30 mouse cellular contexts compared by ENCODE assay signal in the genomic region with DNA sequence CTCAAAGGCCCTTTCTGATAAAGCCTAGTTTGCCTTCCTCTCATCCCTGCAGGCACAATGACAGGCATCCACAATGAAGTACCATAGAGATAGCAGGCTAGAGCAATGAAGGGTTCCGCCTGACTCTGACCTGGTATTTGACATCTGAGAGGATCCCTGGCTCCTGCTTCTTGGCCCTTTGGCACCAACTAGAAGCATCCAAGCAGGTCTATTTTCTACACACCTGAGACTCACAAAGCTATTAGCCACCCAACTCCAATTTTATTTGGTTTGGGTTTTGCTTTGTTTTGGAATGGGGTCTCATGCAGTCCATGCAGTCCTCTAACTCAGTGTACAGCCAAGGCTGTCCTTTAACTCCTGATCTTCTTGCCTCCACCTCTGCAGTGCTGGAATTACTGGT.
"Had no signal": no experiment of that assay in that cellular context is flagged by ENCODE, and none has a peak within 500 bp of the region (broad histone marks: within the 10 kb centered on the region; RNA-seq: fewer than 3 reads in every experiment).

No protein-coding gene starts in this region.

- H3K4me2 ChIP-seq: limb, embryonic 12.5 days; limb, embryonic 13.5 days; limb, embryonic 15.5 days; liver, embryonic 11.5 days; liver, embryonic 12.5 days; liver, embryonic 13.5 days; liver, embryonic 15.5 days; lung, embryonic 14.5 days; lung, embryonic 15.5 days; midbrain, embryonic 12.5 days; midbrain, embryonic 13.5 days; midbrain, embryonic 15.5 days had no signal

- H3K4me3 ChIP-seq: left cerebral cortex, adult 2 months; limb, embryonic 10.5 days; limb, embryonic 12.5 days; limb, embryonic 13.5 days; limb, embryonic 15.5 days; liver, embryonic 12.5 days; liver, embryonic 13.5 days; liver, embryonic 15.5 days; lung, embryonic 15.5 days; megakaryocyte, embryonic 14.5 days; midbrain, embryonic 10.5 days; midbrain, embryonic 12.5 days; midbrain, embryonic 13.5 days; midbrain, embryonic 15.5 days; myocyte had no signal

- H3K9ac ChIP-seq: limb, embryonic 12.5 days; limb, embryonic 13.5 days; limb, embryonic 15.5 days; liver, embryonic 12.5 days; liver, embryonic 13.5 days; liver, embryonic 14.5 days; liver, embryonic 15.5 days; liver, postnatal 0 days; lung, embryonic 14.5 days; lung, embryonic 15.5 days; midbrain, embryonic 12.5 days; midbrain, embryonic 13.5 days; midbrain, embryonic 15.5 days had no signal

- H3K27ac ChIP-seq: left cerebral cortex, adult 2 months; limb, embryonic 10.5 days; limb, embryonic 12.5 days; limb, embryonic 13.5 days; limb, embryonic 15.5 days; liver, embryonic 12.5 days; liver, embryonic 13.5 days; liver, embryonic 14.5 days; liver, embryonic 15.5 days; lung, embryonic 15.5 days; macrophage; midbrain, embryonic 10.5 days; midbrain, embryonic 12.5 days; midbrain, embryonic 13.5 days; midbrain, embryonic 15.5 days had no signal

- DNase-seq: left cerebral cortex, postnatal 4 days; liver; liver, embryonic 13.5 days; liver, postnatal 0 days; lung, adult 18-20 months; lung, adult 2 months; lung, embryonic 14.5 days; lung, postnatal 10 days; lung, postnatal 14 days; lung, postnatal 36 days; lung, postnatal 4 days had no signal

- H3K4me1 ChIP-seq: limb, embryonic 10.5 days; limb, embryonic 12.5 days; limb, embryonic 15.5 days; liver, embryonic 12.5 days; midbrain, embryonic 13.5 days; midbrain, embryonic 15.5 days had no signal

- H3K9me3 ChIP-seq: limb, embryonic 10.5 days; limb, embryonic 12.5 days; limb, embryonic 15.5 days; liver, embryonic 13.5 days; liver, embryonic 15.5 days; lung, embryonic 15.5 days; midbrain, embryonic 13.5 days; midbrain, embryonic 15.5 days had no signal

- H3K27me3 ChIP-seq: limb, embryonic 15.5 days; liver, embryonic 13.5 days; liver, embryonic 15.5 days; lung, embryonic 15.5 days; megakaryocyte, embryonic 14.5 days; midbrain, embryonic 12.5 days; midbrain, embryonic 13.5 days; midbrain, embryonic 15.5 days had no signal

- H3K36me3 ChIP-seq: limb, embryonic 10.5 days; limb, embryonic 12.5 days; limb, embryonic 13.5 days; limb, embryonic 15.5 days; liver, embryonic 12.5 days; liver, embryonic 13.5 days; liver, embryonic 15.5 days; lung, embryonic 15.5 days; midbrain, embryonic 10.5 days; midbrain, embryonic 12.5 days; midbrain, embryonic 13.5 days; midbrain, embryonic 15.5 days had no signal

- ATAC-seq: liver, embryonic 12.5 days; liver, postnatal 0 days; lung, postnatal 0 days; midbrain, embryonic 13.5 days; midbrain, embryonic 15.5 days; midbrain, embryonic 16.5 days had no signal
